Mouse (Mus musculus) stomach, postnatal 0 days (tissue): Measurements from ENCODE around the gene Stum. TPM values are rescaled to one million over a fixed set of nuclear protein-coding genes. Genes with fewer than 3 reads are reported as not detected.

ENCODE experiments used
- ATAC-seq: fragments of 200-750 bp; cut with Nextera tagmentation; 2 replicates; pipeline ENCODE4 v1.8.0; 2017; ENCODE audit not compliant: low FRiP score, low TSS enrichment
- DNase-seq: peaks from one replicate; pipeline ENCODE4 v3.0.0-alpha.2; 2016; ENCODE audit warnings: low spot score
- H3K27ac ChIP-seq: fragments of 300-500 bp; sonication (generic); replicated peaks from 2 replicates; pipeline ENCODE4 v1.5.1; 2014; ENCODE audit warnings: mild to moderate bottlenecking, control low read depth
- H3K27me3 ChIP-seq: fragments of 300-500 bp; sonication (generic); 2 replicates; pipeline ENCODE4 v1.6.1; 2014; ENCODE audit warnings: low read length; ENCODE audit not compliant: control insufficient read depth, insufficient read depth
- H3K36me3 ChIP-seq: fragments of 300-500 bp; sonication (generic); 2 replicates; pipeline ENCODE4 v1.6.1; 2014; ENCODE audit warnings: low read length, mixed read lengths; ENCODE audit not compliant: control insufficient read depth, insufficient read depth
- H3K4me1 ChIP-seq: fragments of 300-500 bp; sonication (generic); replicated peaks from 2 replicates; pipeline ENCODE4 v1.6.1; 2014; ENCODE audit warnings: antibody characterized with exemption; ENCODE audit not compliant: control insufficient read depth, insufficient read depth
- H3K4me2 ChIP-seq: fragments of 300-500 bp; sonication (generic); replicated peaks from 2 replicates; pipeline ENCODE4 v1.6.1; 2014; ENCODE audit warnings: low read depth, mild to moderate bottlenecking, control low read depth, moderate library complexity
- H3K4me3 ChIP-seq: fragments of 300-500 bp; sonication (generic); 2 replicates; pipeline ENCODE4 v1.5.1; 2014; ENCODE audit warnings: low read depth, low read length, control low read depth
- H3K9ac ChIP-seq: fragments of 300-500 bp; sonication (generic); 2 replicates; pipeline ENCODE4 v1.6.1; 2014; ENCODE audit warnings: mild to moderate bottlenecking, low read length, control low read depth, mixed read lengths
- H3K9me3 ChIP-seq: fragments of 300-500 bp; sonication (generic); 2 replicates; pipeline ENCODE4 v1.6.1; 2016; ENCODE audit warnings: low read length; ENCODE audit not compliant: control insufficient read depth
- CTCF ChIP-seq: IDR thresholded peaks from 2 replicates; pipeline ENCODE4 v1.5.1; 2016; ENCODE audit warnings: antibody characterized with exemption, low read depth, mild to moderate bottlenecking, moderate library complexity
- EP300 ChIP-seq: optimal IDR thresholded peaks from 2 replicates; pipeline ENCODE3; 2016; ENCODE audit warnings: antibody characterized with exemption
- WGBS: fragments of 180-500 bp; shearing (Covaris S2); extraction: QIAGEN DNeasy Blood & Tissue Kit; methylation state at CpG from one replicate; pipeline ENCODE4 v1.1.7; 2014; 5-methylcytosine and 5-hydroxymethylcytosine counted together
- polyA plus RNA-seq: library from polyadenylated mRNA; unstranded; fragments of >200 nt; fragmentation: Nextera tagmentation; extraction: Ambion mirVana; gene quantifications from 2 replicates; pipeline ENCODE4 v1.2.1, GENCODE M21; 2015

The Stum gene
- polyA plus RNA-seq, 1 experiment from 2014 or later = 4.3 TPM

GRCm38 (mm10) chr1:180434925-180435324, 48.4 kb downstream of the Stum start:
- Histone ChIP-seq H3K36me3 (no peaks in the 10 kb centered on the region), H3K4me2 (no peak overlapping the region), H3K9me3 (no peaks in the 10 kb centered on the region), H3K9ac (no peak overlapping the region), H3K27me3 (no peaks in the 10 kb centered on the region), H3K27ac (no peak overlapping the region), H3K4me1 (0 out of 2 replicates have a peak, but pooled peaks cover 4% of the 10 kb centered on the region), H3K4me3 (no peak overlapping the region)
- peak; percentile 57 for DNase-seq
- no peak for TF ChIP-seq CTCF
- TF ChIP-seq EP300 = no peak
- 8% methylated on average over 9 of the region's 9 CpGs for WGBS
- 0 out of 2 replicates have a peak, but pooled peaks have one; percentile 33 for ATAC-seq

GRCm38 (mm10) chr1:180433796-180434566, 49.3 kb downstream of the Stum start:
- Histone ChIP-seq H3K27ac (no peak overlapping the region), H3K36me3 (no peaks in the 10 kb centered on the region), H3K4me3 (no peak overlapping the region), H3K27me3 (no peaks in the 10 kb centered on the region), H3K9ac (no peak overlapping the region), H3K9me3 (no peaks in the 10 kb centered on the region), H3K4me1 (0 out of 2 replicates have a peak, but pooled peaks cover 4% of the 10 kb centered on the region), H3K4me2 (no peak overlapping the region)
- peak; percentile 83 for ATAC-seq
- WGBS = 14% methylated on average over 7 of the region's 7 CpGs
- peak; percentile 76 for DNase-seq
- TF ChIP-seq EP300 = no peak
- peak; percentile 99 for TF ChIP-seq CTCF

GRCm38 (mm10) chr1:180433098-180433538, 50.2 kb downstream of the Stum start:
- DNase-seq (no peak), ATAC-seq (peak; percentile 20; the same call in 1 of the 2 replicates)
- 4% methylated on average over 16 of the region's 16 CpGs for WGBS
- Histone ChIP-seq H3K4me2 (peak overlapping the region; percentile 35), H3K4me3 (no peak overlapping the region), H3K36me3 (no peaks in the 10 kb centered on the region), H3K9me3 (no peaks in the 10 kb centered on the region), H3K27ac (no peak overlapping the region), H3K4me1 (0 out of 2 replicates have a peak, but pooled peaks cover 4% of the 10 kb centered on the region), H3K9ac (peak overlapping the region; percentile 41; the same call in 1 of the 2 replicates), H3K27me3 (no peaks in the 10 kb centered on the region)
- TF ChIP-seq EP300 (no peak), CTCF (no peak)

- H3K27ac ChIP-seq = no peak overlapping the region
- no peak overlapping the region for H3K9ac ChIP-seq
- DNase-seq (no peak), ATAC-seq (no peak)
- no peak overlapping the region for H3K4me2 ChIP-seq
- 76% methylated on average over 12 of the region's 12 CpGs for WGBS
- no peaks in the 10 kb centered on the region for H3K36me3 ChIP-seq
- no peaks in the 10 kb centered on the region for H3K9me3 ChIP-seq
- H3K27me3 ChIP-seq = no peaks in the 10 kb centered on the region
- peak; percentile 36 for TF ChIP-seq CTCF
- TF ChIP-seq EP300 = no peak
- no peak overlapping the region for H3K4me3 ChIP-seq
- 0 out of 2 replicates have a peak, but pooled peaks cover 4% of the 10 kb centered on the region for H3K4me1 ChIP-seq
These were observed 51.5 kb downstream of the Stum start for GRCm38 (mm10) chr1:180431833-180432232.

- Histone ChIP-seq H3K27ac (no peak overlapping the region), H3K9me3 (no peaks in the 10 kb centered on the region), H3K9ac (no peak overlapping the region), H3K36me3 (no peaks in the 10 kb centered on the region), H3K4me2 (no peak overlapping the region), H3K4me1 (0 out of 2 replicates have a peak, but pooled peaks cover 4% of the 10 kb centered on the region), H3K4me3 (no peak overlapping the region), H3K27me3 (no peaks in the 10 kb centered on the region)
- WGBS = 46% methylated on average over 5 of the region's 5 CpGs
- no peak for DNase-seq
- no peak for ATAC-seq
- no peak for TF ChIP-seq CTCF
- no peak for TF ChIP-seq EP300
These were observed 53.5 kb downstream of the Stum start for GRCm38 (mm10) chr1:180429819-180430218.

GRCm38 (mm10) chr1:180428871-180429270, 54.4 kb downstream of the Stum start:
- H3K27ac ChIP-seq = peak overlapping the region; percentile 35; the same call in 1 of the 2 replicates
- H3K9ac ChIP-seq = peak overlapping the region; percentile 31; the same call in 1 of the 2 replicates
- H3K4me2 ChIP-seq = no peak overlapping the region
- TF ChIP-seq EP300 = no peak
- no peak for TF ChIP-seq CTCF
- WGBS = 70% methylated on average over 8 of the region's 8 CpGs
- no peaks in the 10 kb centered on the region for H3K36me3 ChIP-seq
- H3K9me3 ChIP-seq = no peaks in the 10 kb centered on the region
- DNase-seq (no peak), ATAC-seq (no peak)
- 0 out of 2 replicates have a peak, but pooled peaks cover 4% of the 10 kb centered on the region for H3K4me1 ChIP-seq
- no peaks in the 10 kb centered on the region for H3K27me3 ChIP-seq
- H3K4me3 ChIP-seq = no peak overlapping the region
